Mouse (Mus musculus): ENCODE results near the gene Jak1. TPM values are rescaled to one million over a fixed set of nuclear protein-coding genes. Genes with fewer than 3 reads are reported as not detected.

Jak1 gene
- polyA plus RNA-seq (2012; rRNA removed): 97.7 and 109 TPM in 2 replicates

DNA sequence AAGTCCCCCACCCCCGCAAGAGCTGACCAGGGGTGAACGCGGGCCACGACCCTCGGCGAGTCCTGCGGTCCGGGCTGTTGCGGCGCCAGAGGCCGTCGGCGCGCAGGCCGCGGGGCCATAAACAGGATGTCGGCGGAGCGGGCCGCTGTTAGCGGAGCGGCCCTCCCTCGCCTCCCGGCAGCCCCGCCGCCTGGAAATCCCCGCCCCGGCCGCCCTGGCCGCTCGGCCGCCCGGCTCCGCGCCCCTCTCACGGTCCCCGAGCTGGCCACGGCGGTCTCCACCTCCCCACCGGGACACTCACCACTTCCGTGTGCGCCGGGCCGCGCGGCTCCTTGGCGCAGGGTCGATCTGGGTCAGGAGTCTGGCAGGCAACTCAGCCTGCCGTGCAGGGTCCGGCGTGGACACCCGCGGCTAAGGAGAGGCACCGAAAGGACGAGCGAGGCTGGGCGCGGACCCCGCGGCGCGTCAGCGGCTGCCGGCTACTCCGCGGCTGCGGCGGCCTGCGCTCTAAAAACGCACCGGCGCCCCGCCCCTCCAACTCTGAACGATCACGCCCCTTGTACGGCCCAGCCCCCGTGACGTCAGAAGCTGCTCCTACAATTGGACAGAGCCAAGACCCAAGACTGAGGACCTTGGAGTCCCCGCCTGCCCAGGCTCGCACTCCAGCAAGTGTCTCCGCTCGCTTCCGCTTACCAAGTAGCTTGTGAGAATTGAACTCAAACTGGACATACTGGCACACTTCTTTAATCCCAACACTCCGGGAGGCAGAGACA lies at the start of gene Jak1:
Gene Jak1, minus strand, starts transcription at position 542 of the 773 bp plus-strand sequence.
- peak within 1 kb of the TSS; percentile 66 for H3K4me3 ChIP-seq (ENCODE audit: control insufficient read depth, insufficient read depth, low read length)
- TF ChIP-seq CTCF (IDR thresholded peaks at IDR 0.05; ENCODE audit: borderline replicate concordance, control insufficient read depth, extremely low read depth, insufficient read depth, low read length, poor library complexity) (peak; percentile 64), POLR2A (IDR thresholded peaks at IDR 0.05; ENCODE audit: control insufficient read depth, extremely low read depth, insufficient read depth, low read length, poor library complexity) (peak; percentile 94)
- 0 out of 2 replicates have a peak within 1 kb of the TSS, but pooled peaks have one; percentile 11 for H3K27ac ChIP-seq (ENCODE audit: control insufficient read depth, insufficient read depth, low read length)
- H3K27me3 ChIP-seq (ENCODE audit: control insufficient read depth, insufficient read depth, low read length): no peaks in the 10 kb centered on the region
- DNase-seq: peak; percentile 97
- peaks cover 17% of the 10 kb centered on the region for H3K4me1 ChIP-seq (replicated peaks; ENCODE audit: control insufficient read depth, insufficient read depth, low read length)
- WGBS: under 1% methylated on average over 84 of the region's 84 CpGs
- H3K36me3 ChIP-seq (ENCODE audit: control insufficient read depth, insufficient read depth, low read length): no peaks in the 10 kb centered on the region

DNA sequence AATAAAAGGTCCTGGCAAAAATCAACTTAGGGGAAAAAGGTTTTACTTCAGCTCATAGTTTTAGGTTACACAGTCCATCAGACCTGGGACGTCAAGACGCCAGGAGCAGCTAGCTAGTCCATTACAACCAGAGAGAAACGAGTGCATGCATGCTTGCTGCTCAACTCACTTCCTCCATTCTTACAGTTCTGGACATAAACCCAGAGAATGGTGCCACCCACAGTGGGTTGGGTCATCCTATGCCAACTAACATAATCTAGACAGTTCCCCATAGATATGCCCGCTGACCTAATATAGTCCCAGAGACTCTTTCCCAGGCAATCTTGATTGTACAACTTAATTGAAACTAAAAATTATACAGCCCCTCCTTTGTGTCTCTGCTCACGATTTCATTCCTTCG lies 47.0 kb upstream of the Jak1 start:
- Histone ChIP-seq H3K36me3 (ENCODE audit: control insufficient read depth, insufficient read depth, low read length) (no peaks in the 10 kb centered on the region), H3K4me1 (replicated peaks; ENCODE audit: control insufficient read depth, insufficient read depth, low read length) (no peaks in the 10 kb centered on the region), H3K27ac (ENCODE audit: control insufficient read depth, insufficient read depth, low read length) (no peak overlapping the region), H3K27me3 (ENCODE audit: control insufficient read depth, insufficient read depth, low read length) (no peaks in the 10 kb centered on the region), H3K4me3 (ENCODE audit: control insufficient read depth, insufficient read depth, low read length) (no peak overlapping the region)
- WGBS: 85% methylated on average over 6 of the region's 6 CpGs
- TF ChIP-seq POLR2A (IDR thresholded peaks at IDR 0.05; ENCODE audit: control insufficient read depth, extremely low read depth, insufficient read depth, low read length, poor library complexity): no peak
- no peak for DNase-seq

DNA sequence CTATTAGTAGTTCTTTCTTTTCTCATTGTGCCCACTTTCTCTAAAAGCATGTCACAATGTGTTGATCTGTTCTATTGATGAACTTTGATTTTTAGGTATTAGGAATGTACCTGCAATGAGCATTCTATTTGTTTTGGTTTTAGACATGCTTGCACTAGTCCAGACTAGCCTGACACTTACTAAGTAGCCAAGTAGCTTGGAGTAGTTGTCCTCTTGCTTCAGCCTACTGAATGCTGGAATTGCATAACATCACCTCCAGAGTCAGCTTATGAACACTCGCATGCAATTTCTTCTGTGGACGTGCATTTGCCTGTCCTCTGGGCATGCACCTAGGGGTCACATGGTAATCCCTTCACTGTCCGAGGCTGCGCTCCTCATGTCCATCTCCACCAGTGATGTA lies 43.1 kb upstream of the Jak1 start:
- Histone ChIP-seq H3K36me3 (ENCODE audit: control insufficient read depth, insufficient read depth, low read length) (no peaks in the 10 kb centered on the region), H3K27me3 (ENCODE audit: control insufficient read depth, insufficient read depth, low read length) (no peaks in the 10 kb centered on the region), H3K27ac (ENCODE audit: control insufficient read depth, insufficient read depth, low read length) (no peak overlapping the region), H3K4me3 (ENCODE audit: control insufficient read depth, insufficient read depth, low read length) (no peak overlapping the region), H3K4me1 (replicated peaks; ENCODE audit: control insufficient read depth, insufficient read depth, low read length) (no peaks in the 10 kb centered on the region)
- WGBS: 94% methylated on average over 4 of the region's 4 CpGs
- TF ChIP-seq POLR2A (IDR thresholded peaks at IDR 0.05; ENCODE audit: control insufficient read depth, extremely low read depth, insufficient read depth, low read length, poor library complexity): no peak
- no peak for TF ChIP-seq CTCF (IDR thresholded peaks at IDR 0.05; ENCODE audit: borderline replicate concordance, control insufficient read depth, extremely low read depth, insufficient read depth, low read length, poor library complexity)
- DNase-seq: no peak

DNA sequence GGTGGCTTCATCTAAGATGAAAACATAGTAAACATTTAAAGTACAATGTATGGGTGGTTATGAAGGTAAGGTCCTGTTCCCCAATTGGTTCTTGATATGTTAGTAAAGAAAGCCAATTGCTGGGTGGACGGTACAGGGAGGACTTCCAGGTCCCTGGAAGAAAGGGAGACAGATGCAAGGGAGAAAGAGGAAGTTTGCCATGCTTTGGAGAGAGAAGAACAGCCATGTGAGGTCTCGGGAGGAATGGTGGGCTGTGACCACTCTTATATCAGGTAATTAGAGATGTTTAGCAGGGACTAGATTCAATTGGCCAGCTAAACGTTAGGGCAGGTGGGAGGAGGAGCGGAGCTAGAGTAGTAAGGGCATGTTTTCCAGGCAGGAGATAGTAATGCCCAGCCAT lies 42.2 kb upstream of the Jak1 start:
- Histone ChIP-seq H3K4me3 (ENCODE audit: control insufficient read depth, insufficient read depth, low read length) (no peak overlapping the region), H3K27me3 (ENCODE audit: control insufficient read depth, insufficient read depth, low read length) (no peaks in the 10 kb centered on the region), H3K27ac (ENCODE audit: control insufficient read depth, insufficient read depth, low read length) (no peak overlapping the region), H3K36me3 (ENCODE audit: control insufficient read depth, insufficient read depth, low read length) (no peaks in the 10 kb centered on the region), H3K4me1 (replicated peaks; ENCODE audit: control insufficient read depth, insufficient read depth, low read length) (no peaks in the 10 kb centered on the region)
- DNase-seq: no peak
- 79% methylated on average over 4 of the region's 4 CpGs for WGBS
- TF ChIP-seq POLR2A (IDR thresholded peaks at IDR 0.05; ENCODE audit: control insufficient read depth, extremely low read depth, insufficient read depth, low read length, poor library complexity) (no peak), CTCF (IDR thresholded peaks at IDR 0.05; ENCODE audit: borderline replicate concordance, control insufficient read depth, extremely low read depth, insufficient read depth, low read length, poor library complexity) (no peak)

DNA sequence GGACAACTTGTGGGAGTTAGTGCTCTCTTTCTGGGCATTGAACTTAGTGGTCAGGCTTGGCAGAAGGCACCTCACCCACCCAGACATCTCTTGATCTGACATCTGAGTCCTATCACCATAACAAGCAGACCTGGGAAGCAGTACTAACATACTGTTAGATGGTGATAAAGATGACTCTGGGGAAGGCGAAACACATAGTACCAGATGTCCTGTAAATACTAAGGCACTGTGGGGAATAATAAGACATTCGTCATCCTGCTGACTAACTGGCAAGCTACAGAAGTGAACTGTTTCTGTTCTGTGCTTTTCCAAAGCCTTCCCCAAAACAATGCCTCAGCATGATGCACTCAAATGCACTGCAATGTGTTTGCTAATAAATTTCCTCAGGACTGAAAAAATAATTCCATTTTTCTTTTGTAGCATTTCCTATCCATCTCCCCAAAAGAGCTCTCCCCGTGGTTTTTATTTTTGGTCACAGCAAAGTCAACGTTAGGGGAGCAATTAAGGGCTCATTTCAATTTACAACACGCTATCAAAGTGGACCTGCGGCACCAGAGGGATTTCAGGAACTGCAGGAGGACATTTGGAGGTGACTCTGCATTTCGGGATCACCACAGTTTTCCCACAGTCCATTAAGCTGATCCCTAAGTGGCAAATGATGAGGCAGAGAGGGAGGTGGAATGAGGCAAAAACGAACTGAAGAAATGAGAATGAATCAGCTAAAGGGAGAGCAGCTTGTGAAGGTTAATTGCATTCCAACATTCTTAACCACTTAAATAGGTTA lies 41.2 kb upstream of the Jak1 start:
- WGBS: 74% methylated on average over 8 of the region's 8 CpGs
- H3K27me3 ChIP-seq (ENCODE audit: control insufficient read depth, insufficient read depth, low read length): no peaks in the 10 kb centered on the region
- TF ChIP-seq CTCF (IDR thresholded peaks at IDR 0.05; ENCODE audit: borderline replicate concordance, control insufficient read depth, extremely low read depth, insufficient read depth, low read length, poor library complexity): no peak
- TF ChIP-seq POLR2A (IDR thresholded peaks at IDR 0.05; ENCODE audit: control insufficient read depth, extremely low read depth, insufficient read depth, low read length, poor library complexity): no peak
- H3K36me3 ChIP-seq (ENCODE audit: control insufficient read depth, insufficient read depth, low read length): no peaks in the 10 kb centered on the region
- H3K4me3 ChIP-seq (ENCODE audit: control insufficient read depth, insufficient read depth, low read length): no peak overlapping the region
- DNase-seq: no peak
- no peak overlapping the region for H3K27ac ChIP-seq (ENCODE audit: control insufficient read depth, insufficient read depth, low read length)
- peaks cover 2% of the 10 kb centered on the region; the same call in 1 of the 2 replicates for H3K4me1 ChIP-seq (replicated peaks; ENCODE audit: control insufficient read depth, insufficient read depth, low read length)

DNA sequence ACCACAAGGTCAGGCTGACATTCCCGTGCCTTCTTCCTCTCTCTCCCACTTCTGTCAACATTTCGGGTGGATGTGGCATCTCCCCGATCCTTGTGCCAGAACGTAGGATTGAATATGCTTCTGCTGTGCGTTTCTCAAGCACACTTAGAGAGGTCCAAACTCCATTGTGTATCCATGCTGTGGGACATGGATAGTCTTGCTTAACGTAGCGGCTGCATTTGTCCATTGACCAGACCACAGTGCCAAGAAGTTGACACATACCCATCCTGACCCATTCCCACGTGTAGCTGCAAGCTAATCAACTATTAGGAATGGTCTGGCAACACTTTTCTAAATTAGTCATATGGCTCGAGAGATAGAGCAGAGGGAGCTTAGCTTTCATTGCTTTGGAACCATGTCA lies 40.0 kb upstream of the Jak1 start:
- Histone ChIP-seq H3K27me3 (ENCODE audit: control insufficient read depth, insufficient read depth, low read length) (no peaks in the 10 kb centered on the region), H3K4me1 (replicated peaks; ENCODE audit: control insufficient read depth, insufficient read depth, low read length) (peaks cover 13% of the 10 kb centered on the region), H3K36me3 (ENCODE audit: control insufficient read depth, insufficient read depth, low read length) (no peaks in the 10 kb centered on the region), H3K27ac (ENCODE audit: control insufficient read depth, insufficient read depth, low read length) (no peak overlapping the region), H3K4me3 (ENCODE audit: control insufficient read depth, insufficient read depth, low read length) (no peak overlapping the region)
- no peak for DNase-seq
- 91% methylated on average over 9 of the region's 9 CpGs for WGBS
- TF ChIP-seq POLR2A (IDR thresholded peaks at IDR 0.05; ENCODE audit: control insufficient read depth, extremely low read depth, insufficient read depth, low read length, poor library complexity) (no peak), CTCF (IDR thresholded peaks at IDR 0.05; ENCODE audit: borderline replicate concordance, control insufficient read depth, extremely low read depth, insufficient read depth, low read length, poor library complexity) (no peak)

Measured in thymus, adult 2 months (tissue).